Mouse (Mus musculus): ENCODE data around the gene AC153137.1. TPM values are rescaled to one million over a fixed set of nuclear protein-coding genes. Genes with fewer than 3 reads are reported as not detected.
"Not testable (repeated sequence)": the region's sequence is repeated elsewhere in the genome, so short reads cannot be mapped to it uniquely, and the experiment has no call there.

AC153137.1 gene
- not detected for total RNA-seq (2022)

- DNase-seq (ENCODE audit: low spot score), result not testable (repeated sequence)
Observed at GRCm38 (mm10) chr1:30977868-30978267, at the start of gene AC153137.1. Gene AC153137.1 (minus strand): TSS chr1:30977968.

DNA sequence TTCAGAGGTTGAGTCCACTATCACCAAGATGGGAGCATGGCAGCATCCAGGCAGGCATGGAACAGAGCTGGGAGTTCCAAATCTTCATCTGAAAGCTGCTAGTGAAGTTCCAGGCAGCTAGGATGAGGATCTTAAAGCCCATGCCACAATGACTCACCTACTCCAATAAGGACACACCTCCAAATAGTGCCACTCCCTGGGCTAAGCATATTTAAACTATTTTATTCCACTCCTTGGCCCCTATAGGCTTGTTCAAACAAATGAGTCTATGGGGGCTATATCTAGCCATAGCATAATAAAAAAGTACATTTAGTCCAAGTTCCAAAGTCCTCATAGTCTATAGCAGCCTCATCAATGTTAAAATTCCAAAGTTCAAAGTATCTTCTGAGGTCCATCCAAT, 45.4 kb upstream of the AC153137.1 start:
- DNase-seq (ENCODE audit: low spot score), result no peak

- DNase-seq (ENCODE audit: low spot score), result peak; percentile 79
Observed at GRCm38 (mm10) chr1:31019283-31019682, 41.5 kb upstream of the AC153137.1 start.

GRCm38 (mm10) chr1:31017377-31017776, 39.6 kb upstream of the AC153137.1 start:
- DNase-seq (ENCODE audit: low spot score), result no peak

GRCm38 (mm10) chr1:31016068-31016467, 38.3 kb upstream of the AC153137.1 start:
- no peak for DNase-seq (ENCODE audit: low spot score)

GRCm38 (mm10) chr1:31015261-31015660, 37.5 kb upstream of the AC153137.1 start:
- no peak for DNase-seq (ENCODE audit: low spot score)

DNA sequence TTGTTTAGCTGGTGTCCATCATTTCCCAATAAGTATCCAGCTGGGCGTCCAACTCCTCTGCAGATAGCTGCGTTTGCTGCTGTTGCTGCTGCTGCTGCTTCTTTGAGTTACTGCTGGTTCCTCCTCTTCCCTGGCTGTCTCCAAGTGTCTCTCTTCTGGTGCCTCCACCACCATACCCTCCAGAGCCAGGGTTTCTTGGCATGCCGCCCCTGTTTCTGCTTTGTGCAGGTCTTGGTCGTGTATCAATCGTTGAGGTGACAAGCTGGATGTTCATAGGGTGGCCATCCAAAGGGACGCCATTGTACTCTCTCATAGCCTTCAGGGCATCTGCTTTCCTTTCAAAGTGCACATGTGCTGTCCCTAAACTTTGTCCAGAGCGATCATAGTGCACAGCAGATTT, 529 bp downstream of the AC153137.1 start:
- DNase-seq (ENCODE audit: low spot score), result not testable (repeated sequence)

DNA sequence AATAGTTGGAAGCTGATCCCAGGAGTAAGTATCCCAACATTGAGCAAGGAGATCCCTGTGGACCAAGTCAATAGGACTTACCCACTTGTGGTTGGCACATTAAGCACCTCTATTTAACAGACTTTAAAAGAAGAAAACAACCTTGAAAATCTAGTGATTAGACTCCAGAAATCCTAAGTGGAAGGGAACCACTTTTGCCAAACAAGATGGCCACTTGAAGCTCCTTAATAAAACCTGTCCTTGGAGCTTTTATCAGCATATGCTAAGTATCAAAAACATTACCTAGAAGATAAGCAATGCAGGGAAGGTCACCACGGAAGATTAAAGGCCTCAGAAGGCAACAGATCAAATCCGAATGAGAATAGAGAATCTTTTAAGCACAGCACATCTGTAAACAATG, 26.0 kb downstream of the AC153137.1 start:
- no peak for DNase-seq (ENCODE audit: low spot score)

GRCm38 (mm10) chr1:30950456-30950835, 27.3 kb downstream of the AC153137.1 start:
- no peak for DNase-seq (ENCODE audit: low spot score)

GRCm38 (mm10) chr1:30949710-30950455, 27.9 kb downstream of the AC153137.1 start:
- peak; percentile 92 for DNase-seq (ENCODE audit: low spot score)

DNA sequence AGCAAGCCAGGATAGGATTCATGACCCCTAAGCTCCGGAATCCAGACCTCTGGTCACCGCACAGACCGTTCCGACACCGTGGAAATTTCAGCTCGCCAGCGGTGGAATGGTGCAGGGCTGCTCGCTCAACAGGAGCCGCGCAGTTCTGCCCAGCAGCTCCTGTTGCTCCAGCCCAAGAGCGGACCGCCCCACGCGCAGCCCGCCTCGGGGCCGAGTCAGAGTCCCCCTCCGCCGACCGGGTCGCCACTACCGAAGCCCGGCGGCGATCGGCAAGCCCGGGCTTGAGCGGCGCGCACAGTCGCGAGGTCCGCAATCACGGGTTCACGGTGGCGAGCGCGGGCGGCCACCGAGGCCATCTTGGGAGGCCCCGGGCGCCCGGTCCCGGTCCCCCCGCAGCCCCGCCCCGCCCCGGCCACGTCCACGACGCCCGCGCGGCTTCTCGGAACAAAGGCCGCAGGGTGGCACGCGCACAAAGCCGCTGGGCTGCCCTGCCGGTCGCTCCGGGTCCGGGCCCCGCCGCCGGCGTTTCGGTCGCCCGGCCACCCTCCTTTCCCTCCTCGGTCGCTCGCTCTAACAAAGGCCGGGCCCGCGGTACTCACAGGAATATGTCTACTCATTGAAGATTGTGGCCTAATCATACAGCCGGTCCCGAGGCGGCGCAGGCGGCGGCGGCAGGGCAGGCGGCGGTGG, 28.7 kb downstream of the AC153137.1 start:
- peak; percentile 31 for DNase-seq (ENCODE audit: low spot score)

GRCm38 (mm10) chr1:30948361-30948949, 29.3 kb downstream of the AC153137.1 start:
- no peak for DNase-seq (ENCODE audit: low spot score)

DNA sequence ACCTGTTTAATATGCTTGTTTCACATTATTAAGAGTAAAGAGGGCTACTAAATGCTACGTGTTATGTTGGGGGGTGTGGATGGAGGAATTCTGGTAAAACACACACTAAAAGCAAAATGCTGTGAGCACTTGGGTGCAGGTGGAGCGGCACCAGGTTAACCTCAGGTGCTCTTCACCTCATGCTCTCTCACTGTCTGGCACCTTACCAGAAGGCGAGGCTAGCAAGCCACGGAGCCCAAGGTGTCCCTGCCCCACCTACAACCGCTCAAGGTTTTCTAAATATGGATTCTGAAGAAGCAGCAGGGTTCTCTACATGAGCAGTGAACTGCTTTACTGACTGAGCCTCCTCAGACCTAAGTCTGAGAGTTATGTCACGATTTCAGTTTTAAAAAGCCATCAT, 32.6 kb downstream of the AC153137.1 start:
- DNase-seq (ENCODE audit: low spot score), result no peak

GRCm38 (mm10) chr1:30940571-30940970, 37.2 kb downstream of the AC153137.1 start:
- no peak for DNase-seq (ENCODE audit: low spot score)

- DNase-seq (ENCODE audit: low spot score), result no peak
Observed at GRCm38 (mm10) chr1:30938392-30938791, 39.4 kb downstream of the AC153137.1 start.

DNA sequence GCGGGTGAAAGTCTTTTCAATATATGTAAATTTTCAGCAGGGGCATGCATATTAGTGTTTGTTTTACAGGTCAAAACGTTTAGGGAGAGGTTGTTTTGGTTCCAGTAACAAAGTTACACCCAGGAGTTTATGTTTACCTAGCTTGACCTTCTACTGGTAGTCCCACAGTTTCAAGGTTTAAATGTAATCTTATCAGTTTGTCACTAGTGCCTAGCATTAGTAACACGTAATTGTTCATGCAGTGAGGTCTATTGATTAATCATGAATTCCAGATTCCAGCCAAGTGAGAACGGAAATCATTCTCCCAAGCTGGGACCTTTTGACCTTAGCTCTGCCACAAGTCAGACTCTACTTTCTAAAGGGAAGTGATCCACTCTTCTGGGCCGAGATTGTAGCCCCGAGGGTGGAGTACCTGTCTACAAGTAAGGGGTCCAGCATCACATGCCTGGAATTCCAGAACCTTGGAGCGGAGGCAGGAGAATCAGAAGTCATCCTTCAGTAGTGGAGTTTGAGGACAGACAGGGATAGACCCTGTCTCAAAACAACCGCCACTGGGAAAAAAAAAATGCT, 40.3 kb downstream of the AC153137.1 start:
- DNase-seq (ENCODE audit: low spot score), result no peak

GRCm38 (mm10) chr1:30936488-30936887, 41.3 kb downstream of the AC153137.1 start:
- no peak for DNase-seq (ENCODE audit: low spot score)

- no peak for DNase-seq (ENCODE audit: low spot score)
Observed at GRCm38 (mm10) chr1:30930823-30931222, 46.9 kb downstream of the AC153137.1 start.

DNA sequence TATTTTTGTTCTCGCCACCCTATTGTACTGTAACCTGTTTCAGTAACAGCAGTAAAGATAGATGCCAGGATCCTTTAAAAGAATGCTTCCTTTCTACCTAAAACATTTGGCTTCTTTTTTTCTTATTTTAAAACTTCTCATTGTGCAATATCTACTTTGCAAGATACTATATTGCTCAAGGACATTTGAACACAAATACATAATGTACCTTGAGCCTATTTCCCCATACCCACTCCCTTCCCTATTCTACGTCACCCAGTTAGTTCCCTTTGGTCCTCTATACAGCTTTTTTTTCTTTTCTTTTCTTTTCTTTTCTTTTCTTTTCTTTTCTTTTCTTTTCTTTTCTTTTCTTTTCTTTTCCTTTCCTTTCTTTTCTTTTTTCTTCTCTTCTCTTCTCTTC, 47.6 kb downstream of the AC153137.1 start:
- DNase-seq (ENCODE audit: low spot score), result no peak

Measured in heart, adult 8-10 months (tissue).